Mouse (Mus musculus): ENCODE data around the gene Gnpat. TPM values are rescaled to one million over a fixed set of nuclear protein-coding genes. Genes with fewer than 3 reads are reported as not detected.

The Gnpat gene
- total RNA-seq (2021) = 120 and 127 TPM in 2 replicates
- long read RNA-seq, experiment 1, transcript Gnpat-201 (16 exons, 2,984 nt) = major isoform, 50 of 86 reads
- long read RNA-seq, experiment 1, partial matches to known transcripts = 14 of 86 reads
- long read RNA-seq, experiment 1, other reads (novel, unspliced or antisense) = 22 of 86 reads
- long read RNA-seq, experiment 2, transcript Gnpat-201 (16 exons, 2,984 nt) = major isoform, 38 of 75 reads
- long read RNA-seq, experiment 2, partial matches to known transcripts = 17 of 75 reads
- long read RNA-seq, experiment 2, other reads (novel, unspliced or antisense) = 20 of 75 reads

DNA sequence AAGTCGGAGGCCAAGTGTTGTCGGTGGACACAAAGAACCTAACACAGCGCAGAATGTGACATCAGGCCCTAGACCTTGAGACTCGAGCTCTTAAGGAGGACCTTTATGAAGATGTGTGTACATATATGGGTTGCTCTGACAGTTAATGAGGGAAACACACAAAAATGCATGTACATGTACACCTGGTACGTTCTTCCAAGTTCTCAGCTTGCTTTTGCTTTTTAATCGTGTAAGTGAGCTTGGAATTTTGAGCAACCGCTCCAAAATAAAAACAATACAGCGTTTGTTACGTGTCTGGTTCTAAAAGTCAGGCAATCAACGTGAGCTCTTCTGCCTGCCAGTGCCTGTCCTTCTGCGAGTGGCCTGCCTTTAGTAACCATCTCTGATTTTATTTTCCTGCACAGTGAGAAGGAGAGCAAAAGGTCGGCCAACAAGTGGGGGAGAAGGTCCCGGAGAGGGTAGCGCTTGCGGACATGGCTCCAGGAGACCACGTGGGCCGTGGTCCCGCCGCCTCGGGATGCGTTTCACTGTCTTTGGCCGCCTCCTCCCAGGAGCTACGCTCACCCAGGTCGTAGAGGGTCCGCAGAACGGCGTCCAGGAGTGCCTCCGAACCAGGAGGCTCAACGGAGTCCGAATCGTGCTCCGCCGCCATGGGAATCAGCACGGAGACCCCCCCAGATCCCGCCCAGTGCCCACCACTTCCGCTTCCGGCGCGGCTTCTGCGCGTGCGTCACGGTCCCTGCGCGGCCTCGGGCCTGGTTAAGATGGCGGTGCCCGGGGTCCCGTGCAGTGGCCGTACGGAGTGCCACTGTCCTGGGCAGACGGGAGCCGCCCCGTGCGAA is at the start of gene Gnpat, which contains the start of gene 2810004N23Rik:
Gene Gnpat (plus strand): TSS at position 713 of the 842 bp plus-strand sequence.
Gene 2810004N23Rik (minus strand): TSS at position 800 of the 842 bp plus-strand sequence.
- peak; percentile 97 for DNase-seq

DNA sequence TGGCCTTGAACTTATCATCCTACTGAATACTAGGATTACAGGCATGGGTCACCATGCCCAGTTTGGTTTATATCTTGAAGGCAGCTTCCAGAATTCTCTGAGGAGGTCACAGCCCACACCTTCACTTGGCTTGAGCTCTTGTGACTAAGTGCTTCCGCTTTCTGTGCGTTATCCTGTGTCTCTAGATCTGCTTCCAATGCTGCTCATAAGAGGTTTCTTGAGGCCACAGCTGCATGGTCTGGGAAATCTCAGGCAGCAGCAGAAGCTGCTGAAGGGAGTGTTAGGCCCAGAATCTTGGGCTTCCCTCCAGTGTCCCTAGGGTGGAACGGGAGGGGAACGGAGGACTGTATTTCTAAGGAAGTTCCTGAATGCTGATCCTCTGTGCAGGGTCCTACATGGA is 49.5 kb upstream of the Gnpat start:
- no peak for DNase-seq

DNA sequence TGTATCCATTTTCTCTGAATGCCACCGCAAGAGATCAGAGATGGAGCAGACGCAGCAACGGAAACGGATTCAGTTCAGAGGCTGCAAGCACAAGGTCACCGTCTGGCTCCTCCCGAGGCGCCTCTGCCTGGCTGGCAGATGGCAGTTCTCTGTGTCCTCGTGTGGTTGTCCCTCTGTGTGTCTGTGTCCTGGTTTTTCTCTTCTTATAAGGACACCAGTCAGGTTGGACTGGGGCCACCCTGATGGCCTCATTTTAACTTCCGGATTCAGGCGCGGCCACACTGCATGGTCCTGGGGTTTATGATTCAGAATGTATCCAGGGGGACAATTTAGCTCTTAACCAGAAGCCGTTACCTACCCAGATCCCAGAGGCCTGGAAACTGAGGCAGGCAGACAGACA is 47.0 kb upstream of the Gnpat start:
- DNase-seq = peak; percentile 25

DNA sequence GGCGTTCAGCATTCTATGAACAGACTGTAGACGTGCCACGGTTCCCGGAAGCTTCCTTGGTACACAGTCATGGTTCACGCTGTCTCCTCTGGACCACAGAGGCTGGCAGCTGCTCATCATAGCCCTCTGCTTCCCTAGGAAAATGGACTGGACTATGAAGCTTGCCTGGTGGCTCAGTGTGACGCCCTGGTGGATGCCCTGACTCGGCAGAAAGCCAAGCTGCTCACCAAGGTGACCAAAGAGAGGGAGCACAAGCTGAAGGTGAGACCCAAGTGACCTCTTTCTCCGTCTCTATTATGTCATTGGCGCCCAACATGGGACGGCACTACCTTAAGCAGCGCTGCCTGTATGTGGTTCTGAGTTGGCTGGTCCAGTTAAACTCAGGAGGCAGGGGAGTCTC is 46.0 kb upstream of the Gnpat start:
- DNase-seq = no peak

DNA sequence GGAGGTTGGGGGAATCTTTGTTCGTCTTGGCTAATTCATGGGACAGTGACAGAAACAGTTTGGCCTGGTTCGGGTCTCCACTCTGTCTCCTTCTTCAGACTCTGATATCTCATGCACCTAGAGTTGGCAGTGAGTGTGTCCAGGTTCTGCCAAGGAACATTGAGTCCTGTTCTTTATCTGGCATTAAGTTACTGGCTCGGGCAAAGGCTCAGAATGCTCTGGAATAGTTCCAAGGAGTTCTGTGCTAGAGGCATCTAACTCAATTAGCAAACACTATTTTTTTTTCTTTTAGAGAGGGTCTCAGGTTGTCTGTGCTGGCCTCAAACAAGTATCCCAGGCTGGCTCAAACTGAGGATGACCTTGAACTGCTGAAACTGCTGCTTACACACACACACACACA is 45.5 kb upstream of the Gnpat start:
- no peak for DNase-seq

DNA sequence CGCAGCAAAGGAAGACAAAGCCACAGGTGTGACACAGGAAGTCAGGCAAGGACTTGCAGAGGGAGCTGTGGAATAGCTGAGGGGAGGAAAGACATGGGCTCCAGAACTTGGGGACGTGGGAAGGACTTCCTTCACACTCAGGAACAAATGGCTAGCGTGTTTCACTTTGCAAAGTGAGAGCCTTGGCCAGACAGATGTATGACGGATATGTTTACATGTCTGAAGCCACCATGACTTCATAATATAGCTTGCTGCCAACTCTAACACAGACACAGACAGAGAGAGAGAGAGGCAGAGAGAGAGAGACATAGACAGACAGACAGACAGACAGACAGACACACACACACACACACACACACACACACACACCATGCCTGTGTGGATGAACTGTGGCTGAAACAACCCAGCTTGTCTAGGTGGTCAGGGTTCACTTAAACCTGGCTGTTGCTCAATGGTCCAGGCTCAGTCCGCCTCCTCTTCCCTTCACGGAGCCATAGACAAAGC is 43.2 kb upstream of the Gnpat start:
- no peak for DNase-seq

DNA sequence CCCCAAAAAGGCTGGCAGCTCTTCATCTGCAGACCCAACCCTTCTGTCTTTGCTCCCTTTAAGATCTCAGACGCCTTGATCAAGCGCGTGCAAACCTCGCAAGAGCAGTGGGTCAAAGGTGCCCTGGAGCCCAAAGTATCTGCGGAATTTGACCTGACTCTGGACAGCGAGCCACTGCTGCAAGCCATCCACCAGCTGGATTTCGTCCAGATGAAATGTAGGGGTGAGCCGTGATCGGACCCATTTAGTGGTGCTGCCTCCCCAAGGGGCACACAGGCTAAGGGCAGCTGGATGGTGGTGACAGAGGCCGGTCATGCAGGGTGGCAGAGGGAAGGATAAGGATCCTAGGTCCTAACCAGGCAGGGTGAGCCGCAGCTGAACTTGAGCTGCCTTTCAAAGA is 42.7 kb upstream of the Gnpat start:
- peak; percentile 69 for DNase-seq

DNA sequence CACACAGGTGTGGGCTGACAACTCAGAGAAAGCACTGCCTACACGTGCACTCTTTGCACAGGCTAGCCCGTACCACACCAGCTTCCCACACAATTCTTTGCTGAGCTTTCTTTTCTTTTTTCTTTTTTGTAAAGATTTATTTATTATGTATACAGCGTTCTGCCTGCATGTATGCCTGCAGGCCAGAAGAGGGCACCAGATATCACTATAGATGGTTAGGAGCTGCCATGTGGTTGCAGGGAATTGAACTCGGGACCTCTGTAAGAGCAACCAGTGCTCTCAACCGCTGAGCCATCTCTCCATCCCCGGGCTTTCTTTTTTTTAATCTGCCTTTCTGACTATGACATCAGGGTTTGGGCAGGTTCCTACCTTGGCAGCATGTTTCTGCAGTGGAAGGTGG is 39.3 kb upstream of the Gnpat start:
- DNase-seq = no peak

DNA sequence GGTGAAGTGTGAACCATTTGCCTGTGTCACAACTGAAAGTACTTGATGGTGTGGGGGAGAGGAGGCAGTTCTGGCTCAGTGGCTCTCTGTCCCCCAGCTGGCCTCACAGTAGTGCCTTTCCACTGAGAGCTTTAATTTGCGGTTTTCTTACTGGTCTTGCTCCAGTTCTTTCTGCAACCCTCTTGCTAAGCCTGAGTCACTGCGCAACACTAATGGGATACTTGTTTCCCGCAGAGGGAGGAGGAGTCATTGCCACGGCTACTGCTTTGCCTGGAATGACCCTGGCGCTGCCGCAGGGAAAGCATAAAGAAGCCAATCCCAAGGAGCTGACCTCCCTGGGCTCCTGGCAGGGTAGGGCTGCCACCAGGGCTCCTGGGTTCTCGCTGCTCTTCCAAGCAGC is 36.2 kb upstream of the Gnpat start:
- peak; percentile 84 for DNase-seq

DNA sequence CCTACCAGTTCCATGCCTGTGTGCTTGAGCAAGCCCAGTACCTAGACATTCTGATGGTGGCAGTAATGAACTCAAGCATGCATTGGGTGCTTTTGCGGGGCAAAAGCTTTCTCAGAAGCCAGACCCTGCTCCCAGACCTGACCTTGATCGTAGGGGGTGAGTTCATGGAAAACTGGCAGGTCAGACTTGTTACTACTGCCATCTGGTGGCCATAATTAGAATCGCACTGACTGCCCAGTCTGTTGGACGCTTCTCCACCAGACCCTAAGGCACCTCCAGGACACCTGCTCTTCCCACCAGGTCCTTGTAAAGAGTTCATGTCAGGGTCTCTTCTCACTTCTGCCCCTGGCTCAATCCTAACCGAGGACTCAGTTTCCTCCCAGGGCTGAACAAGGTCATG is 35.4 kb upstream of the Gnpat start:
- DNase-seq = peak; percentile 80

DNA sequence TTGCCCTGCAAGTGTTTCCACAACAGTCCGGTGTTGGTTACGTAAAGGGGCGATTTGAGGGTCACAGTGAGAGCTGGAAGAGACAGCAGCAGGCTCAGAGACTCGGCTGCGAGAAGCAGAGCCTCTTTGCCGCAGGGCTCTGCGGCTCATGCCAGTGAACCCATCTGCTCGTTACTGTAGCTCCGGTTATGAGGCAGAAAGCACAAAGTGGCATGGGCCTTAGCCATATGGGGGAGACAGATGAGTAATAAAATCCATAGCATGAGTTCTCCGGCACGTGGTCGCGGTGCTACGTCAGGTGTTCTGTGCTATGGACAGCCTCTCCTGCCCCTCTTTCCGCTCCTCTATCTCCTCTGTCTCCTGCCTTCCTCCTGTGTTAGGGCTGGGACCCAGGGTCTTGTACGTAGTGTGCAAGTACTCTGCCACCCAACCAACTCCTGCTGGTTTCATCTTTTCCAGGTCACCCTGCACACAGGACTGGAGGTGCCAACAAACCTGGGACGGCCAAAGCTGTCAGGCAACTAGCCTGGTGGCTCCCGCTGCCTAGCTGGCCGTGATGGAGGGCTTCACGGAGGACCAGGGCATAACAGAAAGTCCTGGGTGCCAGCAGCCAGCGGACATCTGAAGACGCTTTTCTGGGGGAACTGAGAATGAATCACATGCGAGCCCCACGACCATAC is 34.1 kb upstream of the Gnpat start:
- no peak for DNase-seq

DNA sequence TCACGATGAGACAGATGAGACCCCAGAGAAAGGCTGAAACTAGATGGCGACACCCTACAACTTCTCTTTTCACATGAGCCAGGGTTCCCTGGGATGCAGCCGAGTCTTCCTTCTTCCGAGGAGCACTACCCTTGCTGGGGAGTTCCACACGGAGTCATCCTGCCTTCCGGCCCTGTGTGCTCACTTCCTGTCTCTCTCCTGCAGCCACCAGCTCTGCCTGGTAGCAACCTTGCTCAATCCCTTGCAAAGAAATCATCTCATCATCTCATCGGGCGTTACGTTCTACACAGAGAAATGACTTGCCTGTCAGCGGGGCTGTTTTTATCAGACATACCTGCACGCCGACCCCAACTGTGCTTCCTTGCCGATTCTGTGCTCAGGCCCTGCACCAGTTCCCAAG is 32.8 kb upstream of the Gnpat start:
- DNase-seq = no peak

DNA sequence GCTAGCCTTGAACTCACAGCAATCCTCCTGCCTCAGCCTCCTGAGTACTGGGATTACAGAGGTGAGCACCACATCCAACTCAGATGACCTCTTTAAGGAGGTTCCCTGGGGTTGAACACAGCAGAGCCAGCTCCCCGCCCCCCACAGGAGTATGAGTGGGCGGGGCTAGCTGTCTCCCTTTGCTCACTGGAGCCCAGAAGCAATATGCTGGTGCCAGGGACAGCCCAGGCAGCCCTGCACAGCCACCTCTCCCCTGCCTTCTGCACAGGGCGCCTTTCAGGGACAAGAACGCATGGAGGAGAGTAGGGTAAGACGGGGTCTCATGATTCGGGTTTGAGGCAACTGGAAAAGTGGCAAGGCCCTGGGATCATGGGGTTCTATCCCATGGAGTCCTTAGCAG is 31.3 kb upstream of the Gnpat start:
- DNase-seq = peak; percentile 62

DNA sequence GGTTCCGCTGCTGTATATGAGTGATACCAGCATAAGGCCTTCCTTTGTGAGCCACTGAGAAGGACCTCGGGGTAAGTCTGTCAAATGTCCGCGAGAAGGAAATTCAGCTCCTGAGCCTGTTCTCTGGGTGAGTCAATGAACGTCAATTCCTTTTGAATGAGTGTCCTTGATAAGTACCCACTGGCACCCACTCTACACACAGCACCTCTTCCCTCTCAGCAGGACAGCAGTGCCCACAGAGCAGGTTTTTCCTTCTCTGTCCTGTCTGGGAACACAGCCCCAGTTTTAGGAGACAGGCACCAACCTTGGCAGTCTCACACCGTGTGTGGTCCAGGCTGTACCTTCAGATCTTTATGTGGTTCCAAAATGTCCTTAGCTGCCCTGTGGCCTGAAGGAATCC is 30.9 kb upstream of the Gnpat start:
- DNase-seq = no peak

DNA sequence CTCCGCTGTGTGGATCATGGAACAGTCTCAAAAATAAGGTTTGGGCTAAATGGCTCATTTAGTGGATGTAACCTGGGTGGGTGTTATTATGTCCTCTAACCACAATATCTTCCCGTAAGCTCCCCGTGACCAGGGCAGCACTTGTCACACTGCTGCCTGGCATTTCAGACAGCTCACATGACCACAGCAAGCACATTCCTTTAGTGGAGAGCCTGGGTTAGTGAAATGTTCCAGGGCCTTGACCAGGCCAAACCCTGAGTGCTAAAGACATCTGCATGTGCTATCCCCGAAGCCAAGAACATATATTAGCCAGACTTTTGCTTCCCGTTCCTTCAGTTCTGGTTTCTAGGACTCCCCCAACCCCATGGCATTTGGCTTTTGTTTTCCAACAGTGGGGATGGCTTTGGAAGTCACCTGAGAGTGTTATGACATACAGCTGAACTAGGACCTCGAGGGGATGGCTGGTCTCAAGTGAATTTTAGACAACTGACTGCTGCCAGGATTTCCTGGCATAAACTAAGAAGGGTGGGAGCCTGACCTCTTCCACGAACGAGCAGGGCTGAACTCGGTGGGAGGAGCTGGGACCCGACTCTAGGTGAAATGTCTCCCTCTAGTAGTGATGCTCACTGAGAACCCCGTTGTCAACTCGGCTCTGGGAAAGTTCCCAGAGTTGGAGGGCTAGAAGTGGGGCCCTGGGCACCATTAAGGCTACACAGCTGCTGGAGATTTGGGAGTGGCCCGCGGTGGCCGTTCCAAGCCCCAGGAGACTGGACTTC is 29.2 kb upstream of the Gnpat start:
- DNase-seq = peak; percentile 50

DNA sequence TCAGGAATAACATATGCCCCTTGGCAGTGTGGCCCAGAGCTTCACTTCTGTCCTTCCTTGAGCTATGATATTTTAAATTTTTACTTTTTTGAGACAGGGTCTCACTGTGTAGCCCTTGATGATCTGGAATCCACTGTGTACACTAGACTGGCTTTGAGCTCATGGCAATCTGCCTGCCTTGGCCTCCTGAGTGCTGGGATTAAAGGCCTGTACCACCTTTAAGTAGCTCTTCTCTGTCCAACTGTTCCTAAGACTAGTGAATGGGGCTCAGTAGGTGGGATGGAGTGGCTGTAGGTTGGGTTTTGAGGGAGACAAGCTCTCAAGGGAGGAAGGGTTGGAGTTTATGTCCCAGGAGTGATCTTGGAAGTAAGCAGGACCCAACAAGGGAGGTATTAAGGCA is 27.0 kb upstream of the Gnpat start:
- no peak for DNase-seq

DNA sequence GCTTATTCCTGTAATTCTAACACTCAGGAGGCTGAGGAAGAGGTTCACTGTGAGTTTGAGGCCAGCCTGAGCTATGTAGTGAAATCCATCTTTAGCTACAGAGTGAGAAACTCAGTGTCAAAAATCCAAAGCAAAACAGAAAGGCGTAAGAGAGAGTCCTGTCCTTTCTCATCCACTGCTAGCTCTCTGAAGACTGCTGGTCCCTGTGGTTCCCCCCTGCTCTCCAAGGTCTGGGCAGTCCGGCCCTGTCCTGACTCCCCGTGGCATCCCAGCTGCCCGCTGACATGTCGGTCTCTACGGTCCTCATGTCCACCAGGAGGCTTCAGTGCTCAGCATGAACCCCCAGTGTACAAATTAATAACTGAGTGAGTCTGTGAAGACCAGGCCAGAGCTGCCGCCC is 26.6 kb upstream of the Gnpat start:
- DNase-seq = no peak

DNA sequence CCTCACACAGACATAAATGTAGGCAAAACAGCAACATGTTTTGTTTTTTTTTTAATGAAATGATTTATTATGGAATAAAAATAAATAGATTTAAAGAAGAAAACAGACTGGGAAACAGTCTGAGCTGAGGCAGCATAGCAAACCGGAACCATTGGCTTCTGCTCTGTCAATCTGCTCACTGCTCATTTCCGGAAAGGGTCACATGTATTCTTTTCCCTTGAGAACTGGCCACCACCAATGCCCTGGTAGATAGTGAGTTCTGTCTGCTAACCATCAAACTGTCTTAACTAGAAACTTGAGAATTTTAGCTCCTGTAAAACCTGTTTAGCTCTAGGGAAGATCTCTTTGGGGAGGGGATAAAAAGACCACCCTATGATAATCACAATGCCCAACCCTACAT is 25.9 kb upstream of the Gnpat start:
- DNase-seq = no peak

DNA sequence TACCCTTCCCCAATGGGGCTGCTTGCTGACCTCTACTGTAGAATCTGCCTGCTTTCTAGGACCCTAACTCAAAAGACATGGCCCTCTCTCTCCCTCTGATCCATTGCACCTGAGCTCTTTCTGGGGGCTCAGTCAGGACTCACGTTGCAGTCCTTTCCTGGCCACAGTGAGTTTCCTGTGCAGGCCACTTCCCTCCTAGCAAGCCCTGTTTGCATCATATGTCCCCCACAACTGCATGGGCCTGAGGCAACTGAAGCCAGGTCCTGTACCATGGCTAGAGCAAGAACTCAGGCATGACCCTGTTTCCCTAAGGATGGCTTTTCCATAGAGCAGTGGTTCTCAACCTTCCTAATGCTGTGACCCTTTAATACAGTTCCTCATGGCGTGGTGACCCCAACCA is 24.9 kb upstream of the Gnpat start:
- DNase-seq = no peak

DNA sequence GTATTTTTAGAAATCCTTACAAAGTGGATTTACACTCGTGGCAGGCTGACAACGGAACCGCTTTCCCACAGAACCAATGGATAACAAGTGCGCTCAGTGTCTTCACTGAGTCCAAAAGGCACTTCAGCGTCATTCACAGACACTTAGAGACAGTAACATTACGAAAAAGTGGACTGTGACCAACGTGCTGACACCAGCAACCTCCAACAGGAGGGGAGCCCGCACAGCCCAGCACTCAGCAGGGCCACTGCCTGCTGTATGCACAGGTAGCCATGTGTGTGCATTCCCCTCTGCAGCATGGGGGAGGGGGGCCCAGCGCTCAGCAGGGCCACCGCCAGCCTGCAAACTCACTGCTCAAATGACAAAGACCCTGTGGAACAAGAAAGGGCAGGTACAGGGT is 23.5 kb upstream of the Gnpat start:
- no peak for DNase-seq

DNA sequence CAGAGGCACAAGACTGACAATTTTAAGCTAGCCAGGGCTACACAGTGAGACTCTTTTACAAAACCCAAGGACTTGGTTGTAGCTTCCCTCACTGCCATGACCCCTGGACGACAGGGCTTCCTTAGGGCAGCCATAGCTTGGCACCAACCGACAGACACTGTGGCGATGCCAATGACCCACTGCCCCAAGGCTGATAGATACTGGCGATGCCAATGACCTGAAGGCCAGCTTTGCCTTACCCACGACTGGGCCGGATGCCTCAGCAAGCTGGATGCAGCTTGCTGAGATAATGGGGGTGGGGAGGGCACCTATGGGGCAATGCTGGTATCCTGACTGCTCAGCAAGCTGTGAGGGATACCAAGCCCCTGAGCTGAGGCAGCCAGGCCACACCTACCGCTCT is 21.9 kb upstream of the Gnpat start:
- peak; percentile 62 for DNase-seq

DNA sequence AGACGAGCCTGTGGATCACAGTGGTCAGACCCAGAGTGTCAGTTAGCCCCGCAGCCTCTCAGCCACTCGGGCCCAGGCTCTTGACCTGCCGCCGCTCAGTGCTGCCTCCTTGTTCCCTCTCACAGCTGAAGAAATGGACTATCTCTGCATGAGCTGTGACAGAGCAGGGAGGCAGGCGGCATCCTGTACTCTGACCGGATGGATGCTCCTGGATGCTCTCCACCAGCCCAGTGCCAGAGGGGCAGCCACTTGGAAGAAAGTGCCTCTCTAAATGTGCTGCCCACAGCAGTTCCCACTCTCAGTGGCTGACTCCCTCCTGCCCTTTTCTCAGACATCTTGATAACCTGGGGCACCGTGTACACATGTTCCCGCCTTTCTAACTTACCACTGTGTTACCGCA is 21.1 kb upstream of the Gnpat start:
- DNase-seq = no peak

All from adrenal gland, postnatal 14 days (tissue).